Mouse (Mus musculus): ENCODE data around the gene Wdr59. TPM values are rescaled to one million over a fixed set of nuclear protein-coding genes. Genes with fewer than 3 reads are reported as not detected.

Wdr59 gene
- polyA plus RNA-seq, 1 experiment from 2014 or later = 4.4 TPM

DNA sequence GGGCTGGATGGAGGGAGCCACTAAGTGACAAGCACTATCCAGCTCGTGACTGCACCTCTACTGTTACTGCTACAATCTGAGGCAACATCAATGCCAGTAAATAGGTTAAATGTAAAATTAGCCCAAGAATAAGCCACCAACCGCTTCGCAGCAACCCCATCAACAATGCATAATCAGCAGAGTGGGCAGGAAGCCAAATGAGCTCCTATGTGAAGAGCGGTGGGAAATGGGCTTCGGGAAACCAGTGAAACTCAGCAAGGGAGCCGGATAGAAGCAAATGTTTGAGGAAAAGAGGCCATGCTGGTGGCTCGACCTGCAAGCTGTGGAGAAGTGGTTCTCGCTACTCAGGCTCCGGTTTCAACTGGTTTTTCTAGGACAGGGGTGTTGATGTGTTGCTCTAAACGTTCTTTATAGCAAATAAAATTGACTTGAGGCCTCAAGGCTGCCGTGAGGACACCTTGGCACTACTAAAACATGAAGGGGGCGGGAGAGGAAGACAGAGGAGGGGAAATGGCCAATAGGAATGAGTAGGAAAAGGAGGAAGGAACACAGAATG, 50.3 kb downstream of the Wdr59 start:
- Histone ChIP-seq H3K4me3 (ENCODE audit: low read depth, low read length) (no peak overlapping the region), H3K4me2 (no peak overlapping the region), H3K9me3 (ENCODE audit: low read depth, low read length) (no peaks in the 10 kb centered on the region), H3K4me1 (ENCODE audit: insufficient read depth) (no peaks in the 10 kb centered on the region), H3K27me3 (ENCODE audit: insufficient read depth, low read length) (no peaks in the 10 kb centered on the region), H3K36me3 (ENCODE audit: insufficient read depth) (peaks cover 25% of the 10 kb centered on the region), H3K9ac (no peak overlapping the region), H3K27ac (ENCODE audit: low read depth) (no peak overlapping the region)
- DNase-seq (peak; percentile 52), ATAC-seq (ENCODE audit: insufficient read depth) (no peak)
- no peak for TF ChIP-seq CTCF (IDR thresholded peaks at IDR 0.05; ENCODE audit: low read depth)
- WGBS = 77% methylated on average over 12 of the region's 12 CpGs

DNA sequence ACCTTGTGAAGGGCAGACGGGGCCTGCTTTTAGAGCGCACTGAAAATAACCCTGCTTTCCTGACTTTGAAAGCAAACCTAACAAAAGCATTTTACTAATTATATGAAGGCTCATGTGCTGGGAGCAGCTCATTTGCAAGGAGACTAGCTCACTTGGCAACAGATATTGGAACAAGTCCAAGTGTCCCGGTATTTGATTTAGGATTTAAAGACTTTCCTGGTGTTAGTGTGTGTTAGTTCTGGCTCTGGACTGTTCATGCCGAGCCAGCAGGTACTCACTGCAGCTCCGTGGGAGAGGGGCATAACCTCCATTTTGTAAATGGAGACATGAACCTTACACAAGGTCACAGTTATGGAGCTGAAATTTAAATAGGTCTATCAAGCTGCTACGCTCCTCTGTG, 52.9 kb downstream of the Wdr59 start:
- no peak for ATAC-seq (ENCODE audit: insufficient read depth)
- peak; percentile 55 for DNase-seq
- Histone ChIP-seq H3K36me3 (ENCODE audit: insufficient read depth) (peaks cover 11% of the 10 kb centered on the region), H3K4me3 (ENCODE audit: low read depth, low read length) (no peak overlapping the region), H3K9me3 (ENCODE audit: low read depth, low read length) (no peaks in the 10 kb centered on the region), H3K27ac (ENCODE audit: low read depth) (no peak overlapping the region), H3K27me3 (ENCODE audit: insufficient read depth, low read length) (no peaks in the 10 kb centered on the region), H3K4me1 (ENCODE audit: insufficient read depth) (no peaks in the 10 kb centered on the region), H3K4me2 (no peak overlapping the region), H3K9ac (no peak overlapping the region)
- TF ChIP-seq CTCF (IDR thresholded peaks at IDR 0.05; ENCODE audit: low read depth) = no peak
- WGBS = 56% methylated on average over 6 of the region's 6 CpGs

DNA sequence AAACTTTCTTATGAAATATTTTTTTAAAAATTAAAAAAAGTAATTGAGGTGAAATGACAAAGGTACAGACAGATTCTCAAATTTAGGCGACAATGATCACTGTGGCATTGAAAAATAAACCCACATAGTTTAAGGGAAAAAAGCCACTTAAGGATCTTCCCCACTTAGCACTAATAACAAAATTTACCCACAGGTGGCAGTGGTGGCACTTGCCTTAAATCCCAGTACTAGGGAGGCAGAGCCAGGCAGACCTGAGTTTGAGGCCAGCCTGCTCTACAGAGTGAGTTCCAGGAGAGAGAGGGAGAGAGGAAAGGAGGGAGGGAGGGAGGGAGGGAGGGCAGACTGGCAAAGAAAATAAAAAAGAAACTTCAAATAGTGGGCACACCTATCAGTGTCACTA, 56.6 kb downstream of the Wdr59 start:
- no peaks in the 10 kb centered on the region for H3K4me1 ChIP-seq (ENCODE audit: insufficient read depth)
- peak; percentile 47; the same call in 1 of the 2 replicates for TF ChIP-seq CTCF (IDR thresholded peaks at IDR 0.05; ENCODE audit: low read depth)
- WGBS = 92% methylated on average over 1 of the region's 1 CpGs
- peaks cover 6% of the 10 kb centered on the region; the same call in 1 of the 2 replicates for H3K36me3 ChIP-seq (ENCODE audit: insufficient read depth)
- no peaks in the 10 kb centered on the region for H3K9me3 ChIP-seq (ENCODE audit: low read depth, low read length)
- H3K4me2 ChIP-seq = no peak overlapping the region
- DNase-seq (peak; percentile 45), ATAC-seq (ENCODE audit: insufficient read depth) (no peak)
- H3K9ac ChIP-seq = no peak overlapping the region
- H3K27me3 ChIP-seq (ENCODE audit: insufficient read depth, low read length) = no peaks in the 10 kb centered on the region
- no peak overlapping the region for H3K4me3 ChIP-seq (ENCODE audit: low read depth, low read length)
- H3K27ac ChIP-seq (ENCODE audit: low read depth) = no peak overlapping the region

DNA sequence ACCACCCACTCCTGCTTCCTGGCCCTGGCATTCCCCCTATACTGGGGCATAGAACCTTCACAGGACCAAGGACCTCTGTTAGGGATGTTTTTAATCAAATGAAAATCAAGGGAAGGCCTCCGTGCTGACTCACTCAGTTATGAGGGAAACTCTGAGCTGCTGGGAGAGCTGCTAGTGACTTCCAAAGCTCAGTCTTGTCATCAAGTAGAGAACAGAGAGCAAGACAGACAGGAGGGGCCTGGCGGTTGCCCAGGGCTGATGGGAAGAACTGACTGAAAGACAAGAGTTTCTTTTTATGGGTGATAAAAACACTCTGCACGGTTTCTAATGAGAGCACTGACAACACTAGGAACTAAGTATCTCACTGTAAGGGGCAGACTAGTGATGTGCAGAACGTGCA, 57.4 kb downstream of the Wdr59 start:
- Histone ChIP-seq H3K4me3 (ENCODE audit: low read depth, low read length) (no peak overlapping the region), H3K9ac (no peak overlapping the region), H3K9me3 (ENCODE audit: low read depth, low read length) (no peaks in the 10 kb centered on the region), H3K4me1 (ENCODE audit: insufficient read depth) (no peaks in the 10 kb centered on the region), H3K36me3 (ENCODE audit: insufficient read depth) (peaks cover 6% of the 10 kb centered on the region; the same call in 1 of the 2 replicates), H3K27me3 (ENCODE audit: insufficient read depth, low read length) (no peaks in the 10 kb centered on the region), H3K27ac (ENCODE audit: low read depth) (no peak overlapping the region), H3K4me2 (no peak overlapping the region)
- DNase-seq (no peak), ATAC-seq (ENCODE audit: insufficient read depth) (no peak)
- 77% methylated on average over 4 of the region's 4 CpGs for WGBS
- TF ChIP-seq CTCF (IDR thresholded peaks at IDR 0.05; ENCODE audit: low read depth) = no peak

- Histone ChIP-seq H3K9me3 (ENCODE audit: low read depth, low read length) (no peaks in the 10 kb centered on the region), H3K4me3 (ENCODE audit: low read depth, low read length) (no peak overlapping the region), H3K9ac (no peak overlapping the region), H3K4me1 (ENCODE audit: insufficient read depth) (no peaks in the 10 kb centered on the region), H3K4me2 (no peak overlapping the region), H3K36me3 (ENCODE audit: insufficient read depth) (peaks cover 5% of the 10 kb centered on the region; the same call in 1 of the 2 replicates), H3K27me3 (ENCODE audit: insufficient read depth, low read length) (no peaks in the 10 kb centered on the region), H3K27ac (ENCODE audit: low read depth) (no peak overlapping the region)
- ATAC-seq (ENCODE audit: insufficient read depth) (no peak), DNase-seq (peak; percentile 36)
- TF ChIP-seq CTCF (IDR thresholded peaks at IDR 0.05; ENCODE audit: low read depth) = no peak
- WGBS = 36% methylated on average over 4 of the region's 4 CpGs
Observed at GRCm38 (mm10) chr8:111449671-111450070, 72.2 kb downstream of the Wdr59 start.

GRCm38 (mm10) chr8:111445960-111446660, 75.8 kb downstream of the Wdr59 start:
- DNase-seq = peak; percentile 12
- no peak overlapping the region for H3K4me2 ChIP-seq
- H3K9ac ChIP-seq = no peak overlapping the region
- TF ChIP-seq CTCF (IDR thresholded peaks at IDR 0.05; ENCODE audit: low read depth) = no peak
- H3K4me3 ChIP-seq (ENCODE audit: low read depth, low read length) = no peak overlapping the region
- no peaks in the 10 kb centered on the region for H3K4me1 ChIP-seq (ENCODE audit: insufficient read depth)
- ATAC-seq (ENCODE audit: insufficient read depth) = no peak
- no peak overlapping the region for H3K27ac ChIP-seq (ENCODE audit: low read depth)
- H3K36me3 ChIP-seq (ENCODE audit: insufficient read depth) = peaks cover 5% of the 10 kb centered on the region; the same call in 1 of the 2 replicates
- no peaks in the 10 kb centered on the region for H3K27me3 ChIP-seq (ENCODE audit: insufficient read depth, low read length)
- WGBS = 50% methylated on average over 4 of the region's 4 CpGs
- no peaks in the 10 kb centered on the region for H3K9me3 ChIP-seq (ENCODE audit: low read depth, low read length)

- no peak for TF ChIP-seq CTCF (IDR thresholded peaks at IDR 0.05; ENCODE audit: low read depth)
- H3K4me2 ChIP-seq = no peak overlapping the region
- H3K36me3 ChIP-seq (ENCODE audit: insufficient read depth) = no peaks in the 10 kb centered on the region
- ATAC-seq (ENCODE audit: insufficient read depth) (no peak; the same call in 1 of the 2 replicates), DNase-seq (no peak)
- no peaks in the 10 kb centered on the region for H3K27me3 ChIP-seq (ENCODE audit: insufficient read depth, low read length)
- H3K4me1 ChIP-seq (ENCODE audit: insufficient read depth) = no peaks in the 10 kb centered on the region
- 69% methylated on average over 18 of the region's 18 CpGs for WGBS
- no peak overlapping the region for H3K9ac ChIP-seq
- H3K9me3 ChIP-seq (ENCODE audit: low read depth, low read length) = no peaks in the 10 kb centered on the region
- H3K27ac ChIP-seq (ENCODE audit: low read depth) = no peak overlapping the region
- no peak overlapping the region for H3K4me3 ChIP-seq (ENCODE audit: low read depth, low read length)
Observed at GRCm38 (mm10) chr8:111445558-111445957, 76.3 kb downstream of the Wdr59 start.
